Mouse (Mus musculus) embryonic fibroblast, embryonic 13.5 days (primary cell): Measurements from ENCODE around the gene Camk1g.

Experiments used
- CTCF ChIP-seq: IDR thresholded peaks from 2 replicates; pipeline ENCODE4 v1.5.1; 2011; ENCODE audit warnings: mild to moderate bottlenecking, control low read depth, low read length, moderate library complexity, borderline replicate concordance; ENCODE audit not compliant: insufficient read depth
- POLR2A ChIP-seq: IDR thresholded peaks from 2 replicates; pipeline ENCODE4 v1.6.1; 2011; ENCODE audit warnings: low read depth, mild to moderate bottlenecking, control low read depth, low read length, moderate library complexity

DNA sequence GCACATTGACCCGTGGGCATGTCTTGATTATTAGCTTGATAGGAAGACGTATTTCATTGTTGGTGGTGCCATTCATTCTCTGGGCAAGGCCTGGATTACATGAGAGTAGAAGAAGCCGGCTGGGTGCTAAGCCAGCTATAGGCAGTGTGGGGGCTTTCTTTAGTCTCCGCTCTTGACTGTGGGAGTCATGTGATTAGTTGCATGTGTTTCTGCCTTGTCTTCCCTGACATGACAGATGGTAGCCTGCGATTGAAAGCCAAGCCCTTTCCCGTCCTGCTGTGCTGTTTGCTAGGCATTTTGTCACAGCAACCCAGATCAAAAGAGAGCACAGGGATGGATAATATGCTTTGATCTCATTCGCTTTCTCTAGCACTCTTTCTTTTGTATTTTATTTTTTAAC is 64.7 kb downstream of the Camk1g start:
- TF ChIP-seq POLR2A = no peak
- TF ChIP-seq CTCF = no peak
